27 mouse cellular contexts compared by ENCODE assay signal in the genomic region with DNA sequence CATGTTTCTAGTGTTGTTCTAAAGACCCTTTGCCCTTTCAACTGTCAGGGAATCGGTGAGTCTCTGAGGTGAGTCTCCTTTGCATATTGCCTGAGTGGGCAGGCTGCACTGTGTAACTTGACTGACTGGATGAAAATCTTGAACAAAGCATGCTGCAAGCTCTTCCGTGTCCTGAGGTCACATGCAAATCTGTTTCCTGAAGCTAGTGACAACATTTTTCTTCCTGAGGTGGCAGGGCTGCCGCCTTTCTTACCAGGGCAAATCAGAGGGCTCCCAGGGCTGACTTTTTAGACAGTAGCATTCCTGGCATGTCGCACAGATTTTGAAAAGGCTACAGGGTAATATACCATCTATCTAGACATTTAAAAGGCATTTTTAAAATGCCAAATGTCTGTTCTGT.
A peak's percentile ranks its signal among the peaks of the same experiment; 100 is the strongest.
DNase-seq lines count a peak whose midpoint lies in the region; ATAC-seq and TF ChIP-seq lines count a peak whose summit lies in the region.
"Had no signal": no experiment of that assay in that cellular context is flagged by ENCODE, and none has a peak within 500 bp of the region (broad histone marks: within the 10 kb centered on the region; RNA-seq: fewer than 3 reads in every experiment).

No protein-coding gene starts in this region.

- DNase-seq in heart, embryonic 10.5 days (ENCODE audit: low spot score), result peak; percentile 19
- DNase-seq in heart, postnatal 14 days, result no peak
- peak; percentile 48 for DNase-seq in intestine, embryonic 14.5 days (ENCODE audit: low spot score)
- DNase-seq in retina, postnatal 1 day, result peak; percentile 26
- DNase-seq in retina, embryonic 14.5 days (ENCODE audit: low spot score), result no peak
- DNase-seq: adrenal gland, adult 8-10 months; adrenal gland, postnatal 25 days; B cell, adult 2 months; cerebellum, adult 11-12 months; cerebellum, adult 8-10 months; cerebellum, postnatal 10 days; cerebellum, postnatal 36 days; embryo, embryonic 11 days; gastrocnemius, postnatal 25 days; heart, adult 2 months; heart, postnatal 36 days; kidney, adult 18-20 months had no signal

- ATAC-seq in intestine, embryonic 14.5 days (replicated peaks; ENCODE audit: low FRiP score, low TSS enrichment, low read depth), result no peak
- ATAC-seq in intestine, postnatal 0 days, result no peak
- ATAC-seq: forebrain, embryonic 15.5 days; intestine, embryonic 15.5 days had no signal

- no peak overlapping the region for H3K9ac ChIP-seq in intestine, embryonic 14.5 days (ENCODE audit: low read length)
- H3K9ac ChIP-seq in intestine, postnatal 0 days (ENCODE audit: low read depth, low read length), result no peak overlapping the region
- H3K9ac ChIP-seq: embryonic facial prominence, embryonic 13.5 days; forebrain, embryonic 12.5 days; forebrain, embryonic 15.5 days; hindbrain, embryonic 14.5 days; intestine, embryonic 15.5 days had no signal

- H3K27me3 ChIP-seq in heart, embryonic 10.5 days (ENCODE audit: insufficient read depth, poor library complexity, severe bottlenecking), result 0 out of 2 replicates have a peak, but pooled peaks cover 3% of the 10 kb centered on the region
- no peaks in the 10 kb centered on the region for H3K27me3 ChIP-seq in intestine, embryonic 14.5 days (replicated peaks; ENCODE audit: control insufficient read depth, insufficient read depth, low read length)
- H3K27me3 ChIP-seq in intestine, postnatal 0 days (replicated peaks; ENCODE audit: control insufficient read depth, insufficient read depth, low read length), result no peaks in the 10 kb centered on the region
- H3K27me3 ChIP-seq: forebrain, embryonic 12.5 days; forebrain, embryonic 15.5 days; intestine, embryonic 15.5 days had no signal

- no peak for TF ChIP-seq CTCF in intestine, postnatal 0 days (IDR thresholded peaks at IDR 0.05; ENCODE audit: low read depth)

- intact Hi-C loops in heart, postnatal 14 days (cut with DNase I), result no loop called here

- no peak overlapping the region for H3K4me2 ChIP-seq in intestine, embryonic 14.5 days (ENCODE audit: low read length)
- no peak overlapping the region for H3K4me2 ChIP-seq in intestine, postnatal 0 days (replicated peaks; ENCODE audit: low read depth)
- H3K4me2 ChIP-seq: embryonic facial prominence, embryonic 13.5 days; forebrain, embryonic 12.5 days; forebrain, embryonic 15.5 days; heart, embryonic 11.5 days; hindbrain, embryonic 14.5 days; intestine, embryonic 15.5 days had no signal

- 61% methylated on average over 4 of the region's 4 CpGs for WGBS in heart, embryonic 10.5 days
- WGBS in intestine, embryonic 14.5 days, result 44% methylated on average over 4 of the region's 4 CpGs
- WGBS in intestine, postnatal 0 days, result 67% methylated on average over 4 of the region's 4 CpGs

- H3K4me3 ChIP-seq in heart, embryonic 10.5 days, result no peak overlapping the region
- no peak overlapping the region for H3K4me3 ChIP-seq in intestine, embryonic 14.5 days (ENCODE audit: low read depth, low read length)
- no peak overlapping the region for H3K4me3 ChIP-seq in intestine, postnatal 0 days (ENCODE audit: low read depth, low read length)
- H3K4me3 ChIP-seq: embryonic facial prominence, embryonic 10.5 days; embryonic facial prominence, embryonic 13.5 days; erythroblast, embryonic 14.5 days; forebrain, embryonic 12.5 days; forebrain, embryonic 15.5 days; heart, adult 2 months; hindbrain, embryonic 10.5 days; intestine, embryonic 15.5 days had no signal

- H3K4me1 ChIP-seq in heart, embryonic 10.5 days, result peaks cover 15% of the 10 kb centered on the region
- H3K4me1 ChIP-seq in intestine, embryonic 14.5 days (replicated peaks; ENCODE audit: control insufficient read depth, insufficient read depth, low read length), result no peaks in the 10 kb centered on the region
- H3K4me1 ChIP-seq in intestine, postnatal 0 days (replicated peaks; ENCODE audit: control insufficient read depth, insufficient read depth, low read length), result no peaks in the 10 kb centered on the region
- H3K4me1 ChIP-seq: forebrain, embryonic 12.5 days; forebrain, embryonic 15.5 days; intestine, embryonic 15.5 days had no signal

- no peaks in the 10 kb centered on the region for H3K9me3 ChIP-seq in heart, embryonic 10.5 days
- no peaks in the 10 kb centered on the region for H3K9me3 ChIP-seq in intestine, embryonic 14.5 days (ENCODE audit: control insufficient read depth, low read length)
- no peaks in the 10 kb centered on the region for H3K9me3 ChIP-seq in intestine, postnatal 0 days (ENCODE audit: control insufficient read depth)
- H3K9me3 ChIP-seq: embryonic facial prominence, embryonic 10.5 days; embryonic facial prominence, embryonic 13.5 days; forebrain, embryonic 12.5 days; forebrain, embryonic 15.5 days; hindbrain, embryonic 10.5 days; intestine, embryonic 15.5 days had no signal

- H3K36me3 ChIP-seq in heart, embryonic 10.5 days, result no peaks in the 10 kb centered on the region
- no peaks in the 10 kb centered on the region for H3K36me3 ChIP-seq in intestine, embryonic 14.5 days (ENCODE audit: control insufficient read depth, insufficient read depth, low read length)
- H3K36me3 ChIP-seq in intestine, postnatal 0 days (ENCODE audit: control insufficient read depth, insufficient read depth), result no peaks in the 10 kb centered on the region
- H3K36me3 ChIP-seq: embryonic facial prominence, embryonic 10.5 days; embryonic facial prominence, embryonic 13.5 days; forebrain, embryonic 12.5 days; forebrain, embryonic 15.5 days; hindbrain, embryonic 10.5 days; intestine, embryonic 15.5 days had no signal

- no peak overlapping the region for H3K27ac ChIP-seq in heart, embryonic 10.5 days
- H3K27ac ChIP-seq in intestine, embryonic 14.5 days (ENCODE audit: low read depth), result no peak overlapping the region
- H3K27ac ChIP-seq in intestine, postnatal 0 days (ENCODE audit: low read depth, low read length), result no peak overlapping the region
- H3K27ac ChIP-seq: embryonic facial prominence, embryonic 10.5 days; embryonic facial prominence, embryonic 13.5 days; forebrain, embryonic 12.5 days; forebrain, embryonic 15.5 days; heart, adult 2 months; hindbrain, embryonic 10.5 days; intestine, embryonic 15.5 days had no signal

Comparison
In these comparisons a context has a peak if more than half of its experiments do, and no peak if none do; other contexts are left out.
1. DNase-seq: peak in heart, embryonic 10.5 days (single experiment), intestine, embryonic 14.5 days (single experiment) and retina, postnatal 1 day (single experiment); none in heart, postnatal 14 days (0 of 2) and retina, embryonic 14.5 days (single experiment).